Mouse (Mus musculus): ENCODE measurements around the gene Flnb. TPM values are rescaled to one million over a fixed set of nuclear protein-coding genes. Genes with fewer than 3 reads are reported as not detected.

Gene Flnb
- polyA plus RNA-seq, 1 experiment = 37.2 TPM

GRCm38 (mm10) chr14:7952610-7953254 lies 135.0 kb downstream of the Flnb start:
- Histone ChIP-seq H3K4me1 (ENCODE audit: control insufficient read depth, insufficient read depth, low read length) (no peaks in the 10 kb centered on the region), H3K27me3 (replicated peaks; ENCODE audit: control insufficient read depth, insufficient read depth, low read length) (no peaks in the 10 kb centered on the region), H3K4me3 (ENCODE audit: insufficient read depth, low read depth, low read length) (no peak overlapping the region), H3K27ac (ENCODE audit: insufficient read depth, low read depth, low read length) (peak overlapping the region; percentile 25), H3K36me3 (ENCODE audit: control insufficient read depth, insufficient read depth, low read length) (no peaks in the 10 kb centered on the region; the same call in none of the 2 replicates)
- DNase-seq = peak; percentile 59
- 29% methylated on average over 12 of the region's 12 CpGs for WGBS
- TF ChIP-seq CTCF (conservative IDR thresholded peaks at IDR 0.05; ENCODE audit: insufficient read depth, insufficient read length, low read depth, low read length) (no peak), POLR2A (IDR thresholded peaks at IDR 0.05; ENCODE audit: low read depth, low read length) (no peak)

- DNase-seq = no peak
- H3K4me1 ChIP-seq (ENCODE audit: control insufficient read depth, insufficient read depth, low read length) = no peaks in the 10 kb centered on the region
- H3K4me3 ChIP-seq (ENCODE audit: insufficient read depth, low read depth, low read length) = no peak overlapping the region
- WGBS = 55% methylated on average over 6 of the region's 6 CpGs
- no peaks in the 10 kb centered on the region for H3K27me3 ChIP-seq (replicated peaks; ENCODE audit: control insufficient read depth, insufficient read depth, low read length)
- H3K27ac ChIP-seq (ENCODE audit: insufficient read depth, low read depth, low read length) = no peak overlapping the region
- H3K36me3 ChIP-seq (ENCODE audit: control insufficient read depth, insufficient read depth, low read length) = no peaks in the 10 kb centered on the region; the same call in none of the 2 replicates
- no peak for TF ChIP-seq POLR2A (IDR thresholded peaks at IDR 0.05; ENCODE audit: low read depth, low read length)
- no peak for TF ChIP-seq CTCF (conservative IDR thresholded peaks at IDR 0.05; ENCODE audit: insufficient read depth, insufficient read length, low read depth, low read length)
Observed at GRCm38 (mm10) chr14:7954071-7954471, 136.3 kb downstream of the Flnb start.

- TF ChIP-seq POLR2A (IDR thresholded peaks at IDR 0.05; ENCODE audit: low read depth, low read length) (no peak), CTCF (conservative IDR thresholded peaks at IDR 0.05; ENCODE audit: insufficient read depth, insufficient read length, low read depth, low read length) (no peak)
- H3K4me3 ChIP-seq (ENCODE audit: insufficient read depth, low read depth, low read length) = no peak overlapping the region
- no peak for DNase-seq
- no peaks in the 10 kb centered on the region for H3K27me3 ChIP-seq (replicated peaks; ENCODE audit: control insufficient read depth, insufficient read depth, low read length)
- H3K4me1 ChIP-seq (ENCODE audit: control insufficient read depth, insufficient read depth, low read length) = no peaks in the 10 kb centered on the region
- H3K27ac ChIP-seq (ENCODE audit: insufficient read depth, low read depth, low read length) = no peak overlapping the region
- no peaks in the 10 kb centered on the region for H3K36me3 ChIP-seq (ENCODE audit: control insufficient read depth, insufficient read depth, low read length)
- WGBS = 72% methylated on average over 10 of the region's 10 CpGs
Observed at GRCm38 (mm10) chr14:7956427-7956826, 138.7 kb downstream of the Flnb start.

- Histone ChIP-seq H3K36me3 (ENCODE audit: control insufficient read depth, insufficient read depth, low read length) (no peaks in the 10 kb centered on the region), H3K27ac (ENCODE audit: insufficient read depth, low read depth, low read length) (no peak within 1 kb of the TSS), H3K27me3 (replicated peaks; ENCODE audit: control insufficient read depth, insufficient read depth, low read length) (no peaks in the 10 kb centered on the region), H3K4me1 (ENCODE audit: control insufficient read depth, insufficient read depth, low read length) (no peaks in the 10 kb centered on the region), H3K4me3 (ENCODE audit: insufficient read depth, low read depth, low read length) (no peak within 1 kb of the TSS)
- DNase-seq = no peak
- no peak for TF ChIP-seq POLR2A (IDR thresholded peaks at IDR 0.05; ENCODE audit: low read depth, low read length)
- no peak for TF ChIP-seq CTCF (conservative IDR thresholded peaks at IDR 0.05; ENCODE audit: insufficient read depth, insufficient read length, low read depth, low read length)
- 76% methylated on average over 9 of the region's 9 CpGs for WGBS
Observed at GRCm38 (mm10) chr14:7957049-7957448, 139.3 kb downstream of the Flnb start, which contains the start of gene Gm45521. TSS of gene Gm45521 (plus strand) at chr14:7957288.

GRCm38 (mm10) chr14:7960616-7961015 lies 142.9 kb downstream of the Flnb start:
- no peak overlapping the region for H3K27ac ChIP-seq (ENCODE audit: insufficient read depth, low read depth, low read length)
- DNase-seq = no peak
- H3K4me3 ChIP-seq (ENCODE audit: insufficient read depth, low read depth, low read length) = no peak overlapping the region
- no peaks in the 10 kb centered on the region for H3K4me1 ChIP-seq (ENCODE audit: control insufficient read depth, insufficient read depth, low read length)
- H3K27me3 ChIP-seq (replicated peaks; ENCODE audit: control insufficient read depth, insufficient read depth, low read length) = no peaks in the 10 kb centered on the region
- WGBS = 68% methylated on average over 11 of the region's 11 CpGs
- TF ChIP-seq POLR2A (IDR thresholded peaks at IDR 0.05; ENCODE audit: low read depth, low read length) (no peak), CTCF (conservative IDR thresholded peaks at IDR 0.05; ENCODE audit: insufficient read depth, insufficient read length, low read depth, low read length) (peak; percentile 46; the same call in 1 of the 2 replicates)
- no peaks in the 10 kb centered on the region for H3K36me3 ChIP-seq (ENCODE audit: control insufficient read depth, insufficient read depth, low read length)

GRCm38 (mm10) chr14:7961714-7962113 lies 144.0 kb downstream of the Flnb start:
- TF ChIP-seq POLR2A (IDR thresholded peaks at IDR 0.05; ENCODE audit: low read depth, low read length) (no peak), CTCF (conservative IDR thresholded peaks at IDR 0.05; ENCODE audit: insufficient read depth, insufficient read length, low read depth, low read length) (no peak)
- 60% methylated on average over 5 of the region's 5 CpGs for WGBS
- DNase-seq = no peak
- Histone ChIP-seq H3K27me3 (replicated peaks; ENCODE audit: control insufficient read depth, insufficient read depth, low read length) (no peaks in the 10 kb centered on the region), H3K27ac (ENCODE audit: insufficient read depth, low read depth, low read length) (no peak overlapping the region), H3K4me1 (ENCODE audit: control insufficient read depth, insufficient read depth, low read length) (no peaks in the 10 kb centered on the region), H3K4me3 (ENCODE audit: insufficient read depth, low read depth, low read length) (no peak overlapping the region), H3K36me3 (ENCODE audit: control insufficient read depth, insufficient read depth, low read length) (no peaks in the 10 kb centered on the region)

GRCm38 (mm10) chr14:7962626-7963025 lies 144.9 kb downstream of the Flnb start:
- H3K36me3 ChIP-seq (ENCODE audit: control insufficient read depth, insufficient read depth, low read length) = no peaks in the 10 kb centered on the region
- no peaks in the 10 kb centered on the region for H3K27me3 ChIP-seq (replicated peaks; ENCODE audit: control insufficient read depth, insufficient read depth, low read length)
- H3K27ac ChIP-seq (ENCODE audit: insufficient read depth, low read depth, low read length) = no peak overlapping the region
- 90% methylated on average over 2 of the region's 2 CpGs for WGBS
- TF ChIP-seq POLR2A (IDR thresholded peaks at IDR 0.05; ENCODE audit: low read depth, low read length) = no peak
- TF ChIP-seq CTCF (conservative IDR thresholded peaks at IDR 0.05; ENCODE audit: insufficient read depth, insufficient read length, low read depth, low read length) = no peak
- H3K4me3 ChIP-seq (ENCODE audit: insufficient read depth, low read depth, low read length) = no peak overlapping the region
- H3K4me1 ChIP-seq (ENCODE audit: control insufficient read depth, insufficient read depth, low read length) = no peaks in the 10 kb centered on the region
- no peak for DNase-seq
